Mouse (Mus musculus) forebrain, embryonic 16.5 days (tissue): Measurements from ENCODE around the gene Rab24. TPM values are rescaled to one million over a fixed set of nuclear protein-coding genes. Genes with fewer than 3 reads are reported as not detected.
A peak's percentile ranks its signal among the peaks of the same experiment; 100 is the strongest.

Experiments
- ATAC-seq: fragments of 200-750 bp; cut with Nextera tagmentation; 2 replicates; pipeline ENCODE4 v1.8.0; 2017; ENCODE audit warnings: mild to moderate bottlenecking, moderate library complexity
- H3K27ac ChIP-seq: fragments of 300-500 bp; sonication (generic); 2 replicates; pipeline ENCODE4 v1.5.1; 2014; ENCODE audit warnings: low read length, control low read depth
- H3K27me3 ChIP-seq: fragments of 300-500 bp; sonication (generic); replicated peaks from 2 replicates; pipeline ENCODE4 v1.6.1; 2014; ENCODE audit warnings: low read length; ENCODE audit not compliant: control insufficient read depth, insufficient read depth
- H3K36me3 ChIP-seq: fragments of 300-500 bp; sonication (generic); 2 replicates; pipeline ENCODE4 v1.6.1; 2014; ENCODE audit not compliant: control insufficient read depth, insufficient read depth
- H3K4me1 ChIP-seq: fragments of 300-500 bp; sonication (generic); replicated peaks from 2 replicates; pipeline ENCODE4 v1.6.1; 2014; ENCODE audit warnings: low read length; ENCODE audit not compliant: control insufficient read depth, insufficient read depth
- H3K4me2 ChIP-seq: fragments of 300-500 bp; sonication (generic); 2 replicates; pipeline ENCODE4 v1.6.1; 2014; ENCODE audit warnings: mild to moderate bottlenecking, low read length, control low read depth
- H3K4me3 ChIP-seq: fragments of 300-500 bp; sonication (generic); replicated peaks from 2 replicates; pipeline ENCODE4 v1.5.1; 2014; ENCODE audit warnings: mild to moderate bottlenecking, low read length, control low read depth
- H3K9ac ChIP-seq: fragments of 300-500 bp; sonication (generic); replicated peaks from 2 replicates; pipeline ENCODE4 v1.6.1; 2014; ENCODE audit warnings: low read depth, low read length, control low read depth
- H3K9me3 ChIP-seq: fragments of 300-500 bp; sonication (generic); 2 replicates; pipeline ENCODE4 v1.6.1; 2016; ENCODE audit warnings: low read length; ENCODE audit not compliant: control insufficient read depth
- WGBS: fragments of 180-500 bp; shearing (Covaris S2); extraction: QIAGEN DNeasy Blood & Tissue Kit; methylation state at CpG from one replicate; pipeline ENCODE4 v1.1.7; 2014; 5-methylcytosine and 5-hydroxymethylcytosine counted together
- polyA plus RNA-seq: library from polyadenylated mRNA; unstranded; fragments of >200 nt; fragmentation: Nextera tagmentation; extraction: Ambion mirVana; gene quantifications from 2 replicates; pipeline ENCODE4 v1.2.1, GENCODE M21; 2015

The Rab24 gene
- polyA plus RNA-seq, 1 experiment from 2014 or later = 109 TPM

GRCm38 (mm10) chr13:55346745-55347144, 25.0 kb upstream of the Rab24 start:
- peaks cover 51% of the 10 kb centered on the region for H3K36me3 ChIP-seq
- H3K4me2 ChIP-seq = no peak overlapping the region
- no peak for ATAC-seq
- H3K27me3 ChIP-seq = no peaks in the 10 kb centered on the region
- H3K9me3 ChIP-seq = no peaks in the 10 kb centered on the region
- H3K4me1 ChIP-seq = no peaks in the 10 kb centered on the region
- no peak overlapping the region for H3K27ac ChIP-seq
- no peak overlapping the region for H3K4me3 ChIP-seq
- 87% methylated on average over 11 of the region's 11 CpGs for WGBS
- no peak overlapping the region for H3K9ac ChIP-seq

- no peak for ATAC-seq
- H3K4me3 ChIP-seq = no peak overlapping the region
- H3K36me3 ChIP-seq = peaks cover 31% of the 10 kb centered on the region
- WGBS = 91% methylated on average over 7 of the region's 7 CpGs
- H3K4me1 ChIP-seq = no peaks in the 10 kb centered on the region
- H3K9ac ChIP-seq = no peak overlapping the region
- H3K27ac ChIP-seq = no peak overlapping the region
- no peaks in the 10 kb centered on the region for H3K9me3 ChIP-seq
- no peaks in the 10 kb centered on the region for H3K27me3 ChIP-seq
- no peak overlapping the region for H3K4me2 ChIP-seq
Measured at GRCm38 (mm10) chr13:55344286-55344685, 22.5 kb upstream of the Rab24 start.

GRCm38 (mm10) chr13:55342469-55342868, 20.7 kb upstream of the Rab24 start:
- WGBS = 49% methylated on average over 11 of the region's 11 CpGs
- H3K27ac ChIP-seq = no peak overlapping the region
- H3K4me1 ChIP-seq = no peaks in the 10 kb centered on the region
- no peaks in the 10 kb centered on the region for H3K9me3 ChIP-seq
- peaks cover 24% of the 10 kb centered on the region for H3K36me3 ChIP-seq
- no peaks in the 10 kb centered on the region for H3K27me3 ChIP-seq
- H3K9ac ChIP-seq = no peak overlapping the region
- ATAC-seq = no peak
- H3K4me2 ChIP-seq = no peak overlapping the region
- no peak overlapping the region for H3K4me3 ChIP-seq

GRCm38 (mm10) chr13:55339259-55339658, 17.5 kb upstream of the Rab24 start:
- no peak overlapping the region for H3K4me2 ChIP-seq
- H3K4me1 ChIP-seq = no peaks in the 10 kb centered on the region
- ATAC-seq = no peak
- H3K36me3 ChIP-seq = no peaks in the 10 kb centered on the region
- no peaks in the 10 kb centered on the region for H3K27me3 ChIP-seq
- WGBS = 50% methylated on average over 2 of the region's 2 CpGs
- H3K9me3 ChIP-seq = no peaks in the 10 kb centered on the region
- no peak overlapping the region for H3K27ac ChIP-seq
- no peak overlapping the region for H3K9ac ChIP-seq
- no peak overlapping the region for H3K4me3 ChIP-seq

- Histone ChIP-seq H3K4me3 (no peak overlapping the region), H3K4me2 (no peak overlapping the region), H3K9me3 (no peaks in the 10 kb centered on the region), H3K4me1 (no peaks in the 10 kb centered on the region), H3K36me3 (no peaks in the 10 kb centered on the region), H3K9ac (no peak overlapping the region), H3K27me3 (no peaks in the 10 kb centered on the region), H3K27ac (no peak overlapping the region)
- WGBS = 59% methylated on average over 12 of the region's 12 CpGs
- ATAC-seq = no peak
Measured at GRCm38 (mm10) chr13:55338131-55339054, 16.6 kb upstream of the Rab24 start.

- whole genome bisulfite sequencing = 71% methylated on average over 10 of the region's 10 CpGs
Measured at GRCm38 (mm10) chr13:55337341-55337975, 15.7 kb upstream of the Rab24 start.

GRCm38 (mm10) chr13:55335701-55336100, 14.0 kb upstream of the Rab24 start:
- peaks cover 1% of the 10 kb centered on the region; the same call in 1 of the 2 replicates for H3K4me1 ChIP-seq
- ATAC-seq = no peak
- H3K4me3 ChIP-seq = no peak overlapping the region
- H3K27me3 ChIP-seq = no peaks in the 10 kb centered on the region
- no peaks in the 10 kb centered on the region for H3K9me3 ChIP-seq
- H3K9ac ChIP-seq = no peak overlapping the region
- no peaks in the 10 kb centered on the region for H3K36me3 ChIP-seq
- 89% methylated on average over 4 of the region's 4 CpGs for WGBS
- H3K4me2 ChIP-seq = no peak overlapping the region
- H3K27ac ChIP-seq = no peak overlapping the region

More at GRCm38 (mm10) chr13:55337341-55337975, 15.7 kb upstream of the Rab24 start:
- Histone ChIP-seq H3K27ac (no peak overlapping the region), H3K9me3 (no peaks in the 10 kb centered on the region), H3K4me3 (no peak overlapping the region), H3K4me1 (no peaks in the 10 kb centered on the region), H3K4me2 (no peak overlapping the region), H3K27me3 (no peaks in the 10 kb centered on the region), H3K9ac (no peak overlapping the region), H3K36me3 (no peaks in the 10 kb centered on the region)
- no peak for ATAC-seq

GRCm38 (mm10) chr13:55332331-55332730, 10.6 kb upstream of the Rab24 start:
- ATAC-seq = no peak

GRCm38 (mm10) chr13:55330567-55331400, 9.0 kb upstream of the Rab24 start:
- Histone ChIP-seq H3K9ac (peak overlapping the region; percentile 76), H3K4me2 (peak overlapping the region; percentile 92), H3K4me3 (peak overlapping the region; percentile 93), H3K27me3 (no peaks in the 10 kb centered on the region), H3K4me1 (peaks cover 33% of the 10 kb centered on the region), H3K27ac (peak overlapping the region; percentile 89), H3K9me3 (no peaks in the 10 kb centered on the region), H3K36me3 (peaks cover 5% of the 10 kb centered on the region)
- WGBS = 51% methylated on average over 14 of the region's 14 CpGs
- no peak; the same call in 1 of the 2 replicates for ATAC-seq

More at GRCm38 (mm10) chr13:55332331-55332730, 10.6 kb upstream of the Rab24 start:
- WGBS = 88% methylated on average over 3 of the region's 3 CpGs
- H3K27ac ChIP-seq = no peak overlapping the region
- H3K4me2 ChIP-seq = no peak overlapping the region
- no peak overlapping the region for H3K4me3 ChIP-seq
- H3K27me3 ChIP-seq = no peaks in the 10 kb centered on the region
- peaks cover 28% of the 10 kb centered on the region for H3K4me1 ChIP-seq
- H3K9me3 ChIP-seq = no peaks in the 10 kb centered on the region
- H3K36me3 ChIP-seq = no peaks in the 10 kb centered on the region
- no peak overlapping the region for H3K9ac ChIP-seq
